Mouse (Mus musculus): ENCODE results near the gene Wdr63.

DNA sequence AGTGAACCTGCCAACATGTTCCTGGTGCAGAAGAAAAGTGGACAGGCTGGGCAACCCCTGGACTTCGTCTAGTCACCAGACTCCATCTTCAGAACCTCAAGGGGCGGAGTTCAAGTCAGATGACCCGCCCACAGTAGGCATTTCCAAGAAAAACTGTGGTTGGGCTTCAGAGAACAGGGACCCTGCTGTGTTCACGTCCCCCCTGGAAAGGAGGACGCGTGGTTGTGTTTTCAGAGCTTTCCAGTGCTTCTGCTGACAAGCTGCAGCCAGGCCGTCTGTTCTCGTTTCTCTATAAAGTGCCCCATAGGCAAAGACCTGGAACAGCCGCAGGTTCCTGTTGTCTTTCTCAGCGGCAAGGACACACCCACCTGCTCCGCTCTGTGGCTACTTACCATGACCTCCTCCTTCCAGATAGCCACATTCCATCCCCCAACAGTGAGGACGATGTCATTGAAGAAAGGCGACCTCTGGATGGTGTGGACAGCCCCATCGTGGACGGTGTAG, 60.2 kb downstream of the Wdr63 start:
- TF ChIP-seq CTCF (IDR thresholded peaks at IDR 0.05; ENCODE audit: borderline replicate concordance, extremely low read depth, insufficient read depth, insufficient read length) (no peak), POLR2A (IDR thresholded peaks at IDR 0.05; ENCODE audit: borderline replicate concordance, extremely low read depth, insufficient read depth, insufficient read length, poor library complexity, severe bottlenecking) (no peak)
